Comparison of ENCODE assay signal across 23 mouse cellular contexts in the genomic region with DNA sequence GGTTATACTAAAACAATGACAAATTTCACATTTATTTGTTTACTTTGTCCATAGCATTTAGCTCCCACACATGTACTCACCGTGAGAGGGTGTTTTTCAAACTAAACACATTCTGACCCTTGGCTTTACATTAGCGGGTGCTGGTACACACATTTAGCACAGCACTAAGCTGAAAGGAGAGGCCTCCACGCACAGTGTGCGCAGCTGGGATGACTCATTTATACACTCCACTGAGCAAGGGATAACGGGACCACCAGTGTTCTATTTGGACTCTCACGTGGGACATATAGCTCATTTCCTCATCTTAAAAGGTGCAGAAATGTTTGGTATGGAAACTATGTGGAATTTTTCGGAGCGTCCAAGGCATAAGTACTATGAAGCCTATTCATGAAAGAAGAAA.
"Had no signal": no experiment of that assay in that cellular context is flagged by ENCODE, and none has a peak within 500 bp of the region (broad histone marks: within the 10 kb centered on the region; RNA-seq: fewer than 3 reads in every experiment).

No protein-coding gene starts in this region.

- H3K27me3 ChIP-seq: limb, embryonic 13.5 days; liver, embryonic 12.5 days; liver, embryonic 15.5 days; lung, embryonic 15.5 days; megakaryocyte, embryonic 14.5 days; midbrain, embryonic 12.5 days; neural tube, embryonic 13.5 days had no signal

- H3K9ac ChIP-seq: limb, embryonic 13.5 days; liver, embryonic 12.5 days; liver, embryonic 15.5 days; lung, embryonic 15.5 days; midbrain, embryonic 12.5 days; neural tube, embryonic 13.5 days had no signal

- H3K4me1 ChIP-seq: liver, embryonic 12.5 days; liver, embryonic 15.5 days; lung, embryonic 15.5 days; megakaryocyte, embryonic 14.5 days had no signal

- H3K36me3 ChIP-seq: limb, embryonic 10.5 days; limb, embryonic 13.5 days; liver, embryonic 12.5 days; liver, embryonic 15.5 days; lung, embryonic 15.5 days; midbrain, embryonic 12.5 days; neural tube, embryonic 13.5 days had no signal

- H3K9me3 ChIP-seq: limb, embryonic 10.5 days; limb, embryonic 13.5 days; liver, embryonic 12.5 days; liver, embryonic 15.5 days; lung, embryonic 15.5 days; neural tube, embryonic 13.5 days had no signal

- H3K4me3 ChIP-seq: layer of hippocampus, adult 2 months; limb, embryonic 10.5 days; limb, embryonic 13.5 days; liver, embryonic 12.5 days; liver, embryonic 15.5 days; lung, embryonic 15.5 days; megakaryocyte, embryonic 14.5 days; midbrain, embryonic 12.5 days; myocyte; neural tube, embryonic 13.5 days had no signal

- H3K4me2 ChIP-seq: limb, embryonic 13.5 days; liver, embryonic 12.5 days; liver, embryonic 15.5 days; lung, embryonic 15.5 days; midbrain, embryonic 12.5 days; neural tube, embryonic 13.5 days had no signal

- H3K27ac ChIP-seq: kidney, postnatal 0 days; layer of hippocampus, adult 2 months; limb, embryonic 10.5 days; limb, embryonic 13.5 days; liver, embryonic 12.5 days; liver, embryonic 15.5 days; lung, embryonic 15.5 days; midbrain, embryonic 12.5 days; neural tube, embryonic 13.5 days had no signal

- DNase-seq: kidney, adult 2 months; kidney, postnatal 25 days; layer of hippocampus, adult 9-11 months; liver; lung, postnatal 36 days; retina, postnatal 1 day; right cerebral cortex, postnatal 25 days; spleen, adult 18-20 months; thymus, adult 2 months; thymus, postnatal 14 days; thymus, postnatal 4 days had no signal

- ATAC-seq: intestine, postnatal 0 days; liver, embryonic 12.5 days had no signal
